Mouse (Mus musculus) gastrocnemius, postnatal 4 days (tissue): ENCODE measurements around the gene Idh3b. TPM values are rescaled to one million over a fixed set of nuclear protein-coding genes. Genes with fewer than 3 reads are reported as not detected.
A peak's percentile ranks its signal among the peaks of the same experiment; 100 is the strongest.

Experiments used
- DNase-seq, 2 experiments: peaks; one replicate each; pipeline ENCODE4 v3.0.0; 2021 to 2022; ENCODE audit warnings: low spot score in 2 of 2, mixed read lengths in 2 of 2
- long read RNA-seq, 2 experiments: library from polyadenylated mRNA; stranded (forward); transcript quantifications; one replicate each; pipeline ENCODE4 v2.0.0; 2021
- total RNA-seq, 2 experiments: library from RNA; stranded (reverse); gene quantifications; 2 replicates each; pipeline ENCODE4 v1.2.3; 2021

Gene Idh3b
- 100 to 1,000 TPM; 282 to 290 TPM for total RNA-seq
- long read RNA-seq, experiment 1, transcript Idh3b-201 (12 exons, 1,616 nt): major isoform, 38 of 399 reads
- long read RNA-seq, experiment 1, partial matches to known transcripts: 14 of 399 reads
- long read RNA-seq, experiment 1, other reads (novel, unspliced or antisense): 347 of 399 reads
- long read RNA-seq, experiment 2, transcript Idh3b-201 (12 exons, 1,616 nt): major isoform, 48 of 378 reads
- long read RNA-seq, experiment 2, partial matches to known transcripts: 18 of 378 reads
- long read RNA-seq, experiment 2, other reads (novel, unspliced or antisense): 312 of 378 reads

DNA sequence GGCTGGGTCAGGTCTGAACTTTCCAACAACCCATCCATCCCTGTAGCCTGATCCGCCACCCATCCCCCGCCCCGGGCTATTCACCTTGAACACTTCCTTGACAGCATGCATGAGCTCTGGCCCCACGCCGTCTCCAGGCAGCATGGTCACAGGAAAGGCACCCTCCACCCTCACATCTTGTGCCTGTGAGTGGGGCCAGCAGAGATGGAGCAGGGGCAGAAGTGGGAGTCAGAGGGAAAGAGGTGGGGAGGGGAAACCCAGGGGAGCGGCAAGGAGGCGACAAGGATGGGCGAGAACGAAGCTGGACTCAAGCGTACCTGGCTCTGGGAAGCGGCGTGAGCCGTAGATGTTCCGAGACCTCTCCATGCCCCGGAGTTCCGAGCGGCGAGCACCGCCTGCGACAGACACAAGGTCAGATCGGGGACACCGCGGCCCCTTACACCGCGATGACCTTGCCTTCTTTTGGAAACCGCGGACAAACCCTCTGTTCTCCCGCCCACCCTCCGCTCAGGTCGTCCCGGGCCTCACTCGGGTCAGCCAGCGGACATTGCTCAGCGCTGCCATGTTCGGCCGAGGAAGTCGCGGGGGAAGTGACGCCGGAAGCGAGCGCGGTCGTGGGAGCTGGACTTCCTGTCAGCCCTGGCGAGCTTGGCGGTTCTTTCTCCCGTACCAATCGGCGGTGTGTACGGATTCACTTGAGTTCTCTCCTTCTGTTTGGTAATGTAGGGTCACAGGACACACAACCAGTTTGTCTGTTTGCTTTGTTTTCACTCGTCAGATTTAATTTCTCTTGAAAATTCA, at the start of gene Idh3b:
Gene Idh3b (minus strand): TSS at position 694 of the 801 bp plus-strand sequence.
- DNase-seq: peak; percentile 81 to 90

DNA sequence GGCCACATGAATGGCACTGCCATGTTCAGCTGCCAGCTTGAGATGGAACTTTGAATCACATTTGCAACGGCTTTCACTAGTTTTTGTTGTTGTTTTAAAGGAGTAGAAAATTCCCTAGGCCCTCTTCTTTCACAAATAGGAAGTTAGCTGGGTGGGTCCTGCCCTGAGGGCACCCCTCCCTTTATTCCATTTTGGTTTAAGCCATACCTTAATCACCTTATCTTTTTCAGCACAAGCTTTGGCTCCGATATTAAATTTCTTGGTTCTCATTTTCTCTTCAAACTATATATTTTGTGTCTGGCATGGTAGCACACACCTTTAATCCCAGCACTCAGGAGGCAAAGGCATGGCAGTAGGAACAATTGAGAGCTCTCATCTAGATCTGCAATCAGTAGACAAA, 45.2 kb upstream of the Idh3b start:
- DNase-seq: no peak

DNA sequence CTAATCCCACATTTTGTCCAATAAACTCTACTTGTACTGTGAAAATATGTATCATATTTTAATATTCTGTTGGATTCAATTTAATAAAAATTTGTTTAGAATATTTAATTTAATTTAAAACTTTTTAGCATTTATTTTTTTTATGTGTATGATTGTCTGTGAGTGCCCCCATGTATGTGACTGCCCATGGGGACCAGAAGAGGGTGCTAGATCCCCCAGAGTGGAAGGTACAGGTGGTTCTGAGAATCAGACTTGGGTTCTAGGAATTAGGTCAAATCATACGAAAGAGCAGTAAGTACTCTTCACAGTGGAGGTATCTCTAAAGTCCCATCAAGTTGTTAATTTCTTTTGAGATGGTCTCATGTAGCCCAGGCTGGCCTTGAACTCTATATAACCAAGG, 42.7 kb upstream of the Idh3b start:
- no peak for DNase-seq

DNA sequence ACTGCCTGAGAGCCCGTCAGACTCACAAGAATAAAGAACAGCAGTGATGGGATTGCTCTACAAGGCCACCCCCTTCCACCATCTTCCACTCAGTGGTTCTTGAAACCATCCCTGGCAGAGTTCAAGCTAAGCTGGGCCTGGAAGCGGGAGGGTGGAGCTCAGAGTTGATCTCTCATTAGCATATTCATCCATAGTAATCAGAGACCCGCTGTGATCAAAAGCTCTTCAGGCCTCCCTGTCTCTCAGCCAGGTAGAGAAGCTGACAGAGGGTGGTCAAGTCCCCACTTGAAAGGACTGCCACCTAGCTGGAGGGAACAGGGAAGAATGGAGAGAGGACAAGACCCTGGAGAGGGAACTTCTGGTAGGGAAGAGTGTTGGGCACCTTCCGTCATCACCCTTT, 18.7 kb upstream of the Idh3b start:
- no peak for DNase-seq

DNA sequence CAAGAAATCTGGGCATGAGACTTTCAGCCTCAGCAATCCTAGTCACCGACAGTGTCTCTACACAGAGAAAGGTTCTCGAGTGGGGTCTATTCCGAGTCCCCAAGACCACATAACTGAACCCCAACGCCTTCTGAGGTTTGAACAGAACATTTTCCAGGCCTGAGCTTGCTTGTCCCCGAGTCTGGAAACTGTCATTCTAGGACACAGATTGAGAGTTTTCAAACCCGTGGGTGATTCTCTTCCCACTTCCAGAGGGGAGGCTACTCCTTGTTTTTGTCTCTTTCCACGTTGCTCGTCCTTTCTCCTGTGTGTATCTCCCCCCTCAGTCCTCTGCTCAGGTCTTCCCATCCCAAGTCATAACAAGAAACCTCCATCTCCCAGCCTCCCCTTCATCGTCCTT, 13.2 kb upstream of the Idh3b start:
- no peak for DNase-seq

DNA sequence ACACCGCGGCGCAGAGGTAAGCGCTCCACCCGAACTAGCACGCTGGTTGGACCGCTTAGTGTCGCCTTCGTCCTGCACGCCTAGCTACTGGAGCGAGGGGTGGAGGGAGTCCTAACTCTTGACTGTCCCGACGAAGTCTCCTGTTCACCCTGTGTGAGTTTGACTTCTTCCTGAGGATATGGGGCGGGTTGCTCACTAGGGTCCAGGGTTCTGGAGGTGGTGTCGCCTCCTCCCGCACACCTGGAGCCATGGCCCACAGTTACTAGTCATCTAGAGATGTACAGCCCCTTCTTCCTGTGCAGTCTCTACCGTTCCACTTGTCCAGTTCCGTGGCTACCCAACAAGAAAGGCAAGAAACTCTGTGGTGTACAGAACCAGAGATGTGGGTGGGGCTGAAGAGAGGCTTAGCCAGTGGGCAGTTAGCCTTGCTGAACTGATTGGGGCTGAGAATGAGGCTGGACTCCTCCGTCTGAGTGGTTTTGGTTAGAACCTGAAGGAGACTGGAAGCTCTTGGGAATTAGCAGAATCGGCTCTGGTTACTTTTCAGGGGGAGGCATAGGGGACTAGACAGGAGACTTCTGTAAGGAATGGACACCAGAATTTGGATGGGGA, 11.9 kb upstream of the Idh3b start:
- DNase-seq: no peak

DNA sequence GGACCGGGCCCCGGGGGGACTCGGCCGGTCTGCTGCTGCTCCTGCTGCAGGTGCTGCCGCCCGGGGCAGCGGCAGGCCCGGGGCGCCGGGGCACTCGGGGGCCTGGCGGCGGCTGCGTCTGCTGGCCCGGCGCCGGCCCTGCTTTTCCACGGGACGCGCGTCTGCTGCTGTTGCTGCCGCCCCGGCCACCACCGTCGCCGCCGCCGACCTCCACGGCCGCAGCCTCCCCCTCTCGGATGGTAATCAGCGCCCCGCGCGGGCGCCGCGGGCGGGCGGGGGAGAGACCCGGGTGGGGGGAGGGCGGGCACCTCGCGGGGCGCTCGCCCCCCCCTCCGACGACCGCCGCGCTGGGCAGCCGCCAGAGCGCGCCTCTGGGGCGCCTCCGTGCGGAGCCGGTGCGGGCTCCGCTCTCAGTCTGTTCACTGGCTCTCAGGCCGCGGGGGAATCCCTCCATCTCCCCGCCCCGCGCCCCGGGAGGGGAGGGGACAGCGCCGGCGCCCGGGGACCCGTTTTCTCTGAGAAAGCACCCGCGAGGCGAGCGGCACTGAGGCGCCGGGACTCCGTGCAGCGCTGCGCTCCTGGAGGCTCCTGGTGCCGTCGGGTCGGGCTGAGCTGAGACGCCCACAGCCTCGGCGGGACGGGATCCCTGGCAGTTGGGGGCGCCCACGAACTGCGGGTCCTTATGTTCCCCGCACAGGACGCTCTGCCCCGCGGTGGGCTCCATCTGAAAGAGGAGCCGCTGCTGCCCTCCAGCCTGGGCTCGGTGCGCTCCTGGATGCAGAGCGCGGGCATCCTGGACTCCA, 11.2 kb upstream of the Idh3b start:
- DNase-seq: peak; percentile 39 to 46

DNA sequence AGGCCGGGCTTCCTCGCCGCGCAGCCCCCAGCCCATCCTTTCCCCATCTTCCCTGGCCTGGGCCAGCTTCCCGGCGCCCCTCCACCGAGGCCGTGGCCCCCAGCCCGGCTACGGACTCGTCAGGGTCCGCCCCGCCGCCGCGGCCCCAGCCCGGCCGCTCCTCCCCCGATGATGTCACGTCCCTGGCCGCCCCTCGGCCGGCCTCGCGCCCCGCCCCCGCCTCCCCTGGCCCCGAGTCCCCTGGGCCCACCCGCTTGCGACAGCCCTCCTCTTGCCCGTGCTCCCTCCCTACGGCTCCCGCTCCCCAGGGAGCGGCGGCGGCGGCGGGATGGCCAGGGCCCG, 10.6 kb upstream of the Idh3b start, which contains the start of gene Ebf4:
Gene Ebf4 (plus strand): TSS at position 234 of the 342 bp plus-strand sequence.
- peak in 1 of 2 experiments; percentile 53 for DNase-seq

DNA sequence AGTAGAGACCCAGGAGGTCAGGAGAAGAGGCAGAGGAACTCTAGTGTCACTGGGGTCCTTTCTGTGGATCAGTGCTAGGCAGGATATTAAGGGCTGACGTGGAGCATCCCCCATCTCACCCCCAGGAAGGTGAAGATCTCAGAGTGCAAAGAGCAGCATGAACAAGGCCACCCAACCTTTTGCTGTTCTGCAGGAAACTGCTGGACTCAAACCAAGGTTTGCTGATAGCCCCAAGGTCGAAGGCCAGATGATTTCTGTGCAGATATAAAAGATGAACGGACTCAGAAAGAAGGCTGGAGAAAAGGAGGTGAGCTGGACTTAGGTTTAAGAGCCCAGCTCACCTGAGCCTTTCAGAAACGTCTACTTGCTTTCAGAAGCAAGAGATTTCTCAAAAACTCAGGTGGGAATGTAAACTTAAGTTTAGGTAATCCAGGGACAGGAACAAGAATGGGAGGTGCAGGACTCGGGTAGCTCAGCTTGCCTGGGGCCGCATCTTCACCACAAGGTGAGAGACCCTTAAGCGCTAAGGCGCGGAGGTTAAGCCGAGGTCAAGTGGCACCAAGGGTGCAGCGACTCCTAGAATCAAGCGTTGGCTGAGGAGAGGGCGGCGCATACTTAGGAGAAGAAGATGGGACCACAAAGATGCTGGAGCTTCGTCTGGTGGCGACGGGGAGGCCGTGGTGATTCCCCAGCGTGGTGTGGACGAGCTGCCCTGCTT, 10.0 kb upstream of the Idh3b start:
- DNase-seq: no peak

DNA sequence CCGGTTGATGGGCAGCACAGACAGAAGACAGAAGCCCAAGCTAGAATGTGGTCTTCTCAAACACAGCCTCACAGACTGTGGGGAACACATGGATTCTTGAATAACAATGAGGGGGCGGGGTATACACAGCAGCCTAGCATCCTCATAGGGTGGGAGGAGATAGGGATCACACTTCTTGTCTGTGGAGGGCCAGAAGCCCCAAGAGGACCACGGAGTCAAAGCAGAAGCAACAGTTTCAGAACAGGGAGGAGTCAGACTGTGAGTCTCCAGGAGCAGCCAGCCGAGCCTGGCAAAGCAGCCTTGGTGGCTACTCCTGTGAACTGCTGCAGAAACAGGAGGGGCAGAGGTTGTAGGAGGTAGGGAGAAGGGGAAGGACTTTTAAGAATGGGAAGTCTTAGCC, 9.1 kb upstream of the Idh3b start:
- no peak for DNase-seq

DNA sequence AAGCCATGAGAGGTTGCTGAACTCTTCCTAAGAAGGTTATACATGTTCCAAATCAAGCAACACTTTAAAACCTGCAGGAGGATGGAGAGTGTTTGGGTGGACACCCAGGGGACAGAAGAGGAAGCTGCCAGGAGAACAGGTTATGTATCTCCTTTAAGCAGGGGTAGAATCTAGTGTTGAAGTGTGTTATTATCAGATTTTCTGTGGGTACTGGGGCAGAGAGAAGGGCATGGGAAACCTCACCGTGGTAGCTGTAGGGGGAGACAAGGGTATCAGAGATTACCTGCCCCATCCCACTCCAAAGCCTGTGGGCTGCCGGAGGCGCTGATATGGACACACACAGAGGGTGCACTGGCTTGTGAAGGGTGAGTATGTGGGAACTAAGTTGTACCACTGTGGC, 8.7 kb upstream of the Idh3b start:
- no peak for DNase-seq

DNA sequence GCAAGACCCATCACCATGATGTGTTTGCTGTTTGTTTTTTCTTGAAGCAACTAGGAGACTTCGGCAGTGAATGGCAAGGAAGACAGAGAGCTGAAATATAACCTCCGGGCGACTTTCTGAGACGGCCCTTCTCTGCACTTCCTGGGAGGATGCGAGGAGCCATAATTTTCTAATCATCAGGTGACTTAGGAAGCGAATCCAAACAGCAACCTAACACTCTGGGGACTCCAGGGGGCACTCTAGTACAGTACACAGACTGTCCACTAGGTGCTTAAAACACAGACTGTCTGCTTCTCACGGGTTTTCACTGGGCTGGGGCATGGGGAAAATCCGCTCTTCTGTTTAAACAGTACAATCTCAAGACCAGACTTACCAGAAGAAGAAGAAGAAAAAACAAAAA, 7.1 kb upstream of the Idh3b start:
- DNase-seq: peak in 1 of 2 experiments; percentile 64

DNA sequence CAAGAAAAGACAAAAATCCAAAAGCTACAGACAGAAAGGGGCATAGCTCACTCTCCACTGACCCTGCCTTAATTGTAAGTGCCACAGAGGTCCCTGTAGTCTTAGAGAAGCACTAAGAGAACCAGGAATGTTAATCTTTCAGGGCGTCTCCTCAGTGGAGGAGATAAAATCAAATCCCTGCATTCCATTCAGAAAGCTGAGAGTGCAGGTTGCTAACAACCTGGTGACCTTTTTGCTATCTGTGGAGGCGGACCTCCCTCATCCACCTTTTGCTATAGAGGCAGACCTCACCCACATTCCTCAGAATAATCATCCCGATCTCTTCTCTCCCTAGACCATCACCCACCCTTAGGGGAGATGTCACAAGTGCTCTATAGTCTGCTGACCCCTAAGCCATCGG, 4.7 kb upstream of the Idh3b start:
- DNase-seq: no peak

DNA sequence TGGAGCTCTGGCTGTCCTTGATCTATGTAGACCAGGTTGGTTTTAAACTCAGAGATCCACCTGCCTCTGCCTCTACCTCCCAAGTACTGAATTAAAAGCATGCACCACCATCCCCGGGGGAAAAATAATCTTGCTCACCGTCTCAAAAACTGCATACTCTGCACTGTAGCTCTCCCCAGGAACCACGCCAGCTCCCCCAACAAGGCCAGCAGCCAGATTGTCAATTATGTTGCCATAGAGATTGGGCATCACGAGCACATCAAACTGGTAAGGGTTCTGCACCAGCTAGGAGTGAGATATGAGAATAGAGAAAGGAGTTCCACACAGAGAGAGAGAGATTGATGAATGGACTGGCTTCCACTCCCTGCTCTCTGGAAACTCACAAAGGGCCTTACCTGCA, 3.5 kb downstream of the Idh3b start:
- no peak for DNase-seq

DNA sequence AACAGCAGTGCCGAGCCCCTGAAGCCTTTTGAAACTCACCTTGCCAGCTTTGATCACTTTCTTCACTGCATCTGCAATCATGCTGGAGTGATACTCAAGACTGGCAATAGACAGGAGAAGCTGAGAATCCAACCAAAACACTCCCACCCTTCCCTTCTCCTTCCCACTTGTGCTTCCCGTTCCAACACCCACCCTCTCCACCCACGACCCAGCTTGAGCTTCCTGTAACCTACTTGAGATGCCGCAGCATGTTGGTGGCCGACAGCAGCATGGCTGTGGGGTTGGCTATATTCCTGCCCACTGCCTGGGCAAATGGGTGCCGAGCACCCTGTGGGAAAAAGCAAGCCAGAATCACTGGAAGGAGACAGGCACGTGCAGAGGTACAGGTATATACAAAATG, 4.1 kb downstream of the Idh3b start:
- DNase-seq: no peak

DNA sequence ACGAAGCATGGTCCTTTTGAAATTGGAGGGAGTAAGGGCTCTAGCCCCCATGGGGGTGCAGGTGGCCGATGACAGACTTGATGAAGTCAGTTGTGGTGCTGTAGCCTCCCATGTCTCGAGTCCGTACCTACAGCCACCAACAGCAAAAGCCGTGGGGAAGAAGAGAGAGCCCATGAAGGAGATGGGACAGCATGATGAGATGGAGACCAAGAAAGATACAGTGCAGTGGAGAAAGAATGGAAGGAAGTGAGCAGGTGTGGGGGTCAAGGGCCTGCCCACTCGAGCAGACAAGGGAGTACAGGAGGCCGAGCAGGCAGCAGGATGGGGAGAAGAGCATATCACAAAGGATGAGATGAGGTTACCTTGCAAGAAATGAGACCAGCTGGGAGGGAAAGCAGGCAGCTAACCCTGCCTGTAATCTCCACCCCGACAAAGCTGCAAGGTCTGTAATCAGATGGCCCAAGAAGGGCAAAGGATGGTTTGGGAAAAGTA, 4.7 kb downstream of the Idh3b start:
- no peak for DNase-seq

DNA sequence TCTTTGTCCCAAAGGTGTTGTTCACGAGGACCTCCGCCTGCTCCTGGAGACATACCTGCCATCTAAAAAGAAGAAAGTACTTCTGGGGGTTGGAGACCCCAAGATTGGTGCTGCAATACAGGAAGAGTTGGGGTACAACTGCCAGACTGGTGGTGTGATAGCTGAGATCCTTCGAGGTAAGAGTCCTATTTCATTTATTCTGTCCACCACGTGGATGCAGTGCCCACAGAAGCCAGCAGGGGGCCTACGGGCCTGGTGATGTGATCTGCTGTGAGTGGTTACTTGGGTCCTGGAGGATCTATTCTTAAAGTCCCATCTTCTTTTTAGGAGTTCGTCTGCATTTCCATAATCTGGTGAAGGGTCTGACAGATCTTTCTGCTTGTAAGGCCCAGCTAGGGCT, 8.7 kb downstream of the Idh3b start:
- peak; percentile 31 to 52 for DNase-seq

DNA sequence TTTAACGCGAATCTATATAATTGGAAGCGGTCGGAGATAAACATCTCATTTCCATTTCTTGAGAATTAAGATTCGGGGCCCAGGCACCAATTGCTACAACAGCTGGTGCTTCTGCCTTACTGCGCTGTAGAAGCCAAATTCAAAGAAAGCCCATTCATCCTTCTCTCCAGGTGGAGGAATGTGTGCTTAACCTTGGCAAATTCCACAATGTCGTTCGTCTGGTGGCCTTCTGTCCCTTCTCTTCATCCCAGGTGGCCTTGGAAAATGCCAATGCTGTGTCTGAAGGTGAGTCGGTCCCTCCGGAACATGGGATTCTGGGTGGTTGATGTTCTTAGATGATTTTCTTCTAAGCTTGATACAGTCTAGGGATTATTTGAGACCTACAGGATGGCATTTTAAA, 9.5 kb downstream of the Idh3b start:
- no peak for DNase-seq

DNA sequence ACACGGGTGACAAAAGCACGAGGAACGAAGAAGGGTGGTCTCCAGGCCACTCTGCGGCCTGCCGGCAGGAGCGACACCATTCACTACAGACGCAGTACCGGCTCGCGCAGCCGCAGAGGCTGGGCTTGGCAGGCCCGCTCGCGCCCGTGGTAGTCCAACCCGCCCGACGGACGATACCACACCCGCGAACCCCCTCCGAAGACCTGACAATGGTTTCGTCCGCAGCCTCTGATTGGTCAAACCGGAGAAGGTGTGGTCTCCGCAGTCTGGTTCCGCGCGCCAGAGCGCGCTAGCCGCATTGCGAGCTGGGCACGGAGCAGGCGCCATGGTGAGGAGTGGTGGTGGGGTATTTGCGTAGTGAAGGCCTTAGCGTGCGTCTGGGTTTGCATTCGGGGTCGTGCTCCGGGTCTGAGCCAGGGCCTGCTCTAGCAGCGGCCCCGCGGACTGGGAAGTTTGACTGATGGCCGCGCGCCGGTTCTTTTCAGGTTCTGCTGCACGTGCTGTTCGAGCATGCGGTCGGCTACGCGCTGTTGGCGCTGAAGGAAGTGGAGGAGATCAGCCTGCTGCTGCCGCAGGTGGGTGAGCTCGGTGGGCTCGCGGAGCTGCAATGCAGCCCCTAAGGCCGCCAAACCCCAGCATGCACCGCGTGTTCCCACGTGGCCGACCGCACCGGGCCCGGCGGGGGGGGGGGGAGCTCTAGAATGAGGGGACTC, 10.0 kb downstream of the Idh3b start, which contains the start of gene Nop56:
Gene Nop56 (plus strand): TSS at position 282 of the 713 bp plus-strand sequence.
- DNase-seq: peak; percentile 98

DNA sequence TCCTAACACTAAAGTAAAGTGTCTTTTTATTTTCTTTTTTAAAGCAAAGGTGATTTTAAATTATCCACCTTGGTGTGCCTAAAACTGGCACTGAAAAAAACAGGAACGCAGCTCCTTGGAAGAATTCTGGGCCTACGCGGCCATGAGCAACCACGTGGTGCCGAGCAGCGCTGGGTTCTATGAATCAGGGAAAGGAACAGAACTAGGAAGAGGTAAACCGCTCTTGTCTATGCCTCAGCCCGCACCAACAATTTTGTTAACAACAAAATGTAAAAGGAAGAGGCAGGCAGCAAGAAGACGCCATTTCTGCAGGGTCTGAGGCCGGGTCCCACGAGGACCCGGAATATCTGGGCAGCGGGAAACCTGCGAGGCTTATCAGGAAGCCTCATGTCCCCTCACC, 10.6 kb downstream of the Idh3b start:
- no peak for DNase-seq
